Mouse (Mus musculus) heart, postnatal 10 days (tissue): Measurements from ENCODE around the gene Itpr1. TPM values are rescaled to one million over a fixed set of nuclear protein-coding genes. Genes with fewer than 3 reads are reported as not detected.
A peak's percentile ranks its signal among the peaks of the same experiment; 100 is the strongest.
"Not testable (repeated sequence)": the region's sequence is repeated elsewhere in the genome, so short reads cannot be mapped to it uniquely, and the experiment has no call there.

Source experiments
- DNase-seq, 2 experiments: peaks; one replicate each; pipeline ENCODE4 v3.0.0; 2021
- intact Hi-C: fragments of 180-260 bp; cut with DNase I; formaldehyde crosslinking; loops from one replicate; pipeline ENCODE4 v1.15.1; 2025
- total RNA-seq, 2 experiments: library from RNA; stranded (reverse); gene quantifications; 2 replicates each; pipeline ENCODE4 v1.2.3; 2021

Itpr1 gene
- total RNA-seq, 2 experiments from 2014 or later: 66.2 TPM

DNA sequence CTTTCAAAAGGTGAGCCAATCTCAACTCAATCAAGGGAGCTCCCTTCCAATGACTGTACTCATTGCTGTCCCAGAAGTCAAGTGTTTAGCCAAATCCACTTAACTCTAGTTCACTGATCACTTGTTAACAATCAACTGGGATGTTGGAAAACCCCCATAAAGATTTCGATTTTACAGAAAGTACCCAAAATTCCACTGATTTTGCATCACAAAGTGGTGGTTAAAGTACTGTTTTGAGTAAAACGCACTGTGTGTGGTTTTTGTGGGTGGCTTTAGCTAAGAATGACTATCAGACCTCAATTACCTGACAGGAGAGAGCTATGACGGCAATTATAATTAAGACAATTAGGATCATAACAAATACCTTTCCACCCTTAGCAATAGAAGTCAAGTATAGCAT, 340.1 kb downstream of the Itpr1 start:
- DNase-seq: no peak
- intact Hi-C loops: no loop called here

DNA sequence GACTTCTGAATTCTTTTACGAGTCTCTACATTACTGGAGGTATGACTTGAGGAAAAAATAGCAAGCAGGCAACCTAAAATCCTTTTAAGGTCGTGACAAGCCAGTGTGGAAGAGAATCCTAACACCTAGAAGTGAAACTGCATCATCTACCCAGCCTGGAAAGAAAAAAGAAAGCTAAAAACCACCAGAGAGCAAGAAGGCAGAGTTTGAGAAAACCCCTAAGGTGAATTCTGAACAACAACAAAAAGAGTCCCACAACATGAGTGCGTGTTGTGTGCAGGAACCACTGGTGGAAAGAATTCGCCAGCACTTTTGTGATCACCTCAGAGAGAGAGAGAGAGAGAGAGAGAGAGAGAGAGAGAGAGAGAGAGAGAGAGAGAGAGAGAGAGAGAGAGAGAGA, 340.6 kb downstream of the Itpr1 start:
- intact Hi-C loops: no loop called here
- DNase-seq: no peak

DNA sequence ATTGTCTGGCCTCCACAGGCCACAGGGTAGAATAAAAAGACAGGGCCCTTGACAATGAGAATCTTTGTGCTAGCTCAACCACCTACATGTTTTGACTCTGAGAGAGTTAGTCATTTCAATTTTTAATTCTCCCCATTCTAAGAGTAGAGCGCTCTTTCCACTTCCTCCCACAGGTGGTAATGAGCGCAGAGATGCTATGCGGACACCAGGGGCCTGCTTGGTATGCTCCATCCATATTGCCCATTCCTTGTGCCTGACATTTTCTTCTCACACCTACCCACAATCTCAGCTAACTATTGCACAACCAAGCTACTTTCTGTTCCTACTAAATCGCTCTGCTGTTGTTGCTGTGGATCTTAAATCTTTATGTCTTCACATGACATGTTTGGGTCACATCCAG, 341.5 kb downstream of the Itpr1 start:
- intact Hi-C loops: no loop called here

DNA sequence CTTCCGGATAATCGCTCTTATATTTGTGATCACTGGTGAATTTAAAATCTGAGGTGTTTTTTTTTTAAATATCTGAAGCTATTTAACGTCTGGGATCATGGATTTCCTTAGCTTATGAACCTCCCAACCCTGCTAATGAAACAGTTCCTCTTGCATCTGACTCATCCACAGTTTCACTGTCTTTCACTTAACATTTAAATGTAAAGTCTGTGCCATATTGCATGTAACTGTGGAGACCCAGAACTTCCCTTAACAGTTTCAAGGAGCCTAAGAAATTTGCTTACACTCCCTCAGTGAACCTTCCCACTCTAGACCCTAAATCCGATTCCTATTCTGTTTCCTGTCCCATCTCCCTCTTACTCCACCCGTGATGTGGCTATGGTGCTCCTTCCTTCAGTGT, 342.0 kb downstream of the Itpr1 start:
- DNase-seq: no peak
- intact Hi-C loops: no loop called here

More for the DNA sequence above, 341.5 kb downstream of the Itpr1 start:
- DNase-seq: no peak

DNA sequence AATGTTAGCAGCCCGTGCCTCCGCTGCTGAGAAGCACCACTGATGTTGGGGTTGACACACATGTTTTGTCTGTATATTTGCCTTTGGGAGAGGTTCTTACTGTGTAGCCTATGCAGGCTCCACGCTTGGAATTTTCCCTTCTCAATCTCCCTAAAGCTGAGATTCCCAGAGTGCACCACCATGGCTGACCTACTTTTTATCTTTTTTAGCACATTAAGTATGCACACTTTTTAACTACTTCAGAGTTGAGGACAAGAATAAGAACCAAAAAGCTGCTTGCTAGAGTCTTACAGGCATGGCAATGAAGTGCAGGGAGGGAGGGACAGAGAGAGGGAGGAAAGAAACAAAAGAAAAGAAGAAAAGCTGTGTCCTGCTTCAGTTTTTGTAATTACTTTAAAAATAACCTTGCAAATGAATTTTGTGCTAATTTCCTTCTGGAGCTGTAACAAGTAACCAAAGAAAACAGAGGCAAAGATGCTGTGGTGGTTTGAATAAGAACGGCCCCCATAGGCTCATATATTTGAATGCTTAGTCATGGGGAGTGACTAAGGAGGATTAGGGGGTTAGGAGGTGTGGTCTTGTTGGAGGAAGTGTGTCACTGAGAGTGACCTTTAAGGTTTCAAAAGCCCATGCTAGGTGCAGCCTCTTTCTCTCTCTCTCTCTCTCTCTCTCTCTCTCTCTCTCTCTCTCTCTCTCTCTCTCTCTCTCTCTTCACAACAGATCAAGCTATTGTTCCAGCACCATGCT, 344.9 kb downstream of the Itpr1 start:
- intact Hi-C loops: no loop called here
- no peak for DNase-seq

DNA sequence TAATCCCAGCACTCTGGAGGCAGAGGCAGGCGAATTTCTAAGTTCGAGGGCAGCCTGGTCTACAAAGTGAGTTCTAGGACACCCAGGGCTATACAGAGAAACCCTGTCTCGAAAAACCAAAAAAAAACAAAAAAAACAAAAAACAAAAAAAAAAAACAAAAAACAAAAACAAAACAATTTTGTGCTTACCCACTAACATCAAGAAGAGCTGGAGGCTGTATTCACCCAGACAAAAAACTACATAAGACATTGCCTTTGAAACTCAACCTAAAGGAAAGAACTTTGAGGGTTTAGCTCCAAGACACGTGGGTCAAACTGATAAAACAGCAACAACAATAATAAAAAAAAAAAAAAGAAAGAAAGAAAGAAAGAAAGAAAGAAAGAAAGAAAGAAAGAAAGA, 346.3 kb downstream of the Itpr1 start:
- intact Hi-C loops, DNase-seq: not testable (repeated sequence)

DNA sequence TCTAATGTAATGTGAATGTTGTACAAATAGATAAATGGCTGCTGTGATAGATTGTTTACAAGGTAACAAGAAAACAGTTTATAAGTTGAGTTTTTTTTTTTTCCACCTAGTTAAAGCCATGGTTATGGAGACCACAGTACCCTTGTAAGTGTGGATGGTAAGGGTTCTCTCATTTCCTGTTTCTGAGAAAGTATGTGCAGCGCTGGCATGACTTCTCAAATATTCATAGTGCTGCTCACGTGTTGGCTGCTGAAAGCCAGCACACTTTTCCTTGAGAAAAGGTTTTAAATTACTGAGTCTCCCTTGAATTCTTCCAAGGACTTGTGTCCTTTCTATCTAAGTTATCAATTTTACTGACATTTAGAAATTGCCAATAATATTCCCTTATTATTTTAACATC, 350.1 kb downstream of the Itpr1 start:
- intact Hi-C loops: no loop called here
- DNase-seq: no peak

DNA sequence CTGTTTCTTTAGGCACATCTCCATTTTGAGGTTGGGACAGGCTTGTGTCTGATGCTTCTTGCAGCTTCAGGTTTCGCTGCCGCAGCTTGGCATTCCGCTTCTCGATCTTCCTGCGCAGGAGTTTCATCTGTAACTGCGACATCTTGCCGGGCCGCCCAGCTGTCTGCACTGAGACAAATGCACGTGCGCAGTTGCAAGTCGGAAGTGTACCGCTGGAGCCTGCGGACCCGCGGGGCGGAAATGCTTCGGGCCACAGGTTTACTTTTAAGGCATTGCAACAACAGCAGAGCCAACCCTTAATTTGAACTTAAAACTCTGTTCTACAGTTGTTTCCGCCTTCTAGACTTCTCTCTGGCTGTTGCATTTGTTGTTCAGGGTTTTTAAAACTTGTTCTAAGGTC, 352.6 kb downstream of the Itpr1 start:
- DNase-seq, intact Hi-C loops: not testable (repeated sequence)

DNA sequence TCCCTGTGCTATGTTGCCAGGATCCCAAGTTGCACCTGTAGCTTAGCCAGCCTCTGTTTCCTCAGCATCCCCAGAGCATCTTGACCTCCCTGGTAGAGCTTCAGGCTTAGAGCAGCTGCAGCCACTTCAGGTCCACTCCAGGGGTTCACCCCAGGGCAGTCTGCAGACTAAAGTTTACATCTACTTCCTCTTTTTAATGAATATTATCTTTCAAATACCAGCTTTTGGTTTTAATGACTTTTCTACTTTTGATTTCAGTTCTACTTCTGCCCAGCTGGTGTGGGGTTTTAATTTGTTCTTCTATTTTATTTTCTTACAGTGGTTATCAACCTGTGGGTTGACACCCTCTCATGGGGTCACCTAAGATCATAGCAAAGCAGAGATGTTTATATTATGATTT, 353.7 kb downstream of the Itpr1 start:
- no peak for DNase-seq
- intact Hi-C loops: no loop called here

DNA sequence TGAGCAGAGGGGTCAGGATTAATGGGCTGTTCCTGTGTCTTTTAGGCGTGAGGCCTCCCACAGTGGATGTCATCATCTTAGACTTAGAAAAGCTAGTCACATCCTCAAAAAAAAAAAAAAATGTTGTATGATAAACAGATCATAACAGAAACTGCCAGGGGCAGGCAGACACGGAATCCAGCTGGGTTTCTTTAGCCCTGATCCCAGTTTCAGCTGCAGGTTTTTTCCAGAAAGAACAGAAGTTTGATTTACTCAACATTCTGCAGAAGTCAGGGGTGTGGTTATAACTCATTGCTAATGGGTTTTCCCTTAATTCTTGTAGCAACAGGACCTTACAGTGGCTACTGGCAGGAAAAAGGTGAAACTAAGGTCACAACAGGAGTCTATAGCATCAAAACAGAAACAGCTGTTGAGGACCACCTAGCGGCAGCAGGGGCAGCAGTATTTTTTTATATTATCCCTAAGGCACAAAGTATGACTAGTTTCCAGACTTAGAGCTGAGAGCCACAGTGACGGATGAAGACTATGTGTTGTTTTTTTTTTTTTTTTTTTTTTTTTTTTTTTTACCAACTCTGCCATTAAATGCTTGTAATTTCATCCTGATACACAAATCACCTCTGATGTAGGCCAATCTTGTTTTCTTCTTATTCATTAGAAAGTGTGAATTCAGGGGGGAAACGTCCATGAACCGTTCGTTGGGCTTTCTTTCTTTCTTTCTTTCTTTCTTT, 356.7 kb downstream of the Itpr1 start:
- intact Hi-C loops: loop anchor here (2.0 kb wide), 3 partner anchors 91 to 143 kb away; partner anchors contain the start of gene Bhlhe40
- DNase-seq: peak; percentile 29 to 43

DNA sequence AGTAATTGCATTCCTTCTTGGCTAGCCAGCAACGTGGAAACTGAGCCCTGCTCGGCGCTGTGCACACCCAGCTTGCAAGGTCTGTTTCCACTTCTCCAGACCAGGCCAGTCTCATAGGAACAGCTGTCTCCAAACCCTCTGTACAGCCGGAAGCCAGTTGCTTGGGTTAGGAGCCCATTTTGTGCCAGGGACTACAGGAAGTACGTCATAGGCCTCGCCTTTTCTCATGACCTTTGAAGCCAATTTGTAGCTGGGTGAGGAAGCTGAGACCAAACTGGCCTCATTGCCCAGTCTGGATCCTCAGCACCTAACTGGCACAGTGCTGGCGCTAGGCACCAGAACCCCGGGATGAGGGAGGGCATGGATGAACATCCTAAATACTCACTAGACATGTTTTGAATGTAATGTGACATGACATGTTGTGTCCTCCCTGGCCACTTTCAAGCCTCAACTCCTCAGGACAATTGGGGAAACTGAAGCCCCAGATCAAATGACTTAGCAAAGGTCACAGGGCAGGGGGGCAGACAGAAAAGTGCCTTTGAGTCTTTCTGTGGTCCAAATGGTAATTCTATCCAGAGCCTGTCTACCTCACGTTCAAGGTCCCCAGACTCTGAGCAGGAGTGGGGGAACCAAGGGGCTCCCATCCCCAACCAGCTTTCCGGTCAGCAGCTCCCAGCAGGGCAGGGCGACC, 357.6 kb downstream of the Itpr1 start:
- intact Hi-C loops: loop anchor here (2.0 kb wide), 2 partner anchors 90 to 138 kb away; partner anchors contain the start of gene Bhlhe40
- peak; percentile 71 to 76 for DNase-seq

DNA sequence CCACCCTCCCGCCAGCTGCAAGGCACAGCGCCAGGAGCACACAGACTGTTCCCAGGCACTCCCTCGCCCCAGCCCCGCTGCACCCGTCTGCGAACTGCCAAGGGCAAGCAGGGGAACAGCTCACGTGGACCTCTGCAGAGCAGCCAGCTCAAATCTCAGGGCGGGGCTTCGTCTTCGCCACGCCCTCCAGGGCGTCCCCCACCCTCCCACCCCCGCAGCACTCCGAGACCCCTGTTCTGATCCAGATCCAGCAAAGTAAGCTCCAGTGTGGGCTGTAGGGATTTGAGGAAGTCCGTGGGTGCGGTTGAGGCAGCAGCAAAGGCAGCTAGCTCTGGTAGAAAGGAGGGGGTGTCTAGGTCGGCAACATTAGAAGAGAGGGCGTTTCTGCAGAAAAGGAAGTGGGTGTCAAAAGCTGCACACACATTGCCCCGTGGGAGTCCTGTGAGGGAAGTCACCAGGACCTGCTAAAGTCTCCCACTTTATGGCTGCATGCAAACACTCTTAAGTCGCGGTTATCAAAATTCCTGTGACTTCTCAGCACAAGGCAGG, 358.2 kb downstream of the Itpr1 start:
- peak; percentile 91 to 92 for DNase-seq
- intact Hi-C loops: loop anchor here (2.0 kb wide), 2 partner anchors 90 to 138 kb away; partner anchors contain the start of gene Bhlhe40

DNA sequence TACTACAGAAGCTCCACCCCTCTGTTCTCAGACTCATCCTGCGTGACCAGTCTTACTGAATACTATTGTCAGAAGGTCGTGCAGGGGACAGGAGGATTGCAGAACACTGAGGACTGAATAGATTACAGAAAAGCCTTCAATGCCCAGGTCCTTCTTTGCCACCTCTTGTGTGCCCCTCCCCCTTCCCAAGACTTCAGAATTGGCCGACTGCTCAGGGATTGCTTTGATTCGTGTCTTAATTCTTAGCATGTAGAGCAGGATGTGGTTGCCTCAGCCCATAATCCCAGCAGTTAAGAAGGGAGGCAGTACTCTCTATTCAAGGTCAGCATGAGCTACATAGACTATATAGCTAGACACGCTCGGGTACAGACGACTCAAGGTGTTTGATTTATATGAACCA, 359.8 kb downstream of the Itpr1 start:
- DNase-seq: no peak
- intact Hi-C loops: no loop called here

DNA sequence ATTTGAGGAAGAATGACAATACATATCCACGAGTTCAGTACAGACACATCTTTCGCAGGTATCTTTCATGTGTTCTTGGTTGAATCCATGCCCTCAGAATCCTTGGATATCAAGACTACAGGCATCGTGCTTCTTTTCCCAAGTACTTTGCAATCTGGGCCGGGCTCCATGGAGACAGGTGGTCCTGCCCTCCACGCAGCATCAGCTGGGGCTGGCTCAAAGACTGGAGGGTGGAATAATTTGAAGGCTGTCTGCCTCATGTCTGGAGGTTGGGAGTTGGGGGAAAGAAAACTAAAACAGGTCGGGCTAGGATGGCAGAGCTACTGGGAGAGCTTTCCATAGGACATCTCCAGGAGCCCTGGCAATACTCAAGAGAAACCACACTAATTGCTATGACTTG, 364.2 kb downstream of the Itpr1 start:
- DNase-seq: no peak

DNA sequence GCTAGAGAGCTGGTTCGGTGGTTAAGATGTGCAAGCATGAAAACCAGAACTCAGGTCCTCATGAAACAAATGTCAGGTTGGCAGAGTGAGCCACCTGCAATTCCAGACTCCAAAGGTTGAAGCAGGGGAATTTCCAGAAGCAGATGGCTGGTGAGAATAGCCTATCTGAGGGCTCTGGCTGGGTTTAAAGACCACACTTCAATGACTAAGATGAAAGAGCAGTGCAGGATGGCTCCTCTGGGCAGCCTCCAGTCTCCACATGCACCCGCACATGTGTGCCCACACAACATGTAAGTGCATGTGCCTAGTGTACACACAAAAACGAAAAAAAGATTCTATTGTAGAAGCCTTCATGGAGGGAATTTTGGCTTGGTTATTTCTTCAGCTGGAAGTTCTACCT, 375.5 kb downstream of the Itpr1 start:
- DNase-seq: no peak
- intact Hi-C loops: no loop called here

More for the DNA sequence above, 364.2 kb downstream of the Itpr1 start:
- intact Hi-C loops: no loop called here

DNA sequence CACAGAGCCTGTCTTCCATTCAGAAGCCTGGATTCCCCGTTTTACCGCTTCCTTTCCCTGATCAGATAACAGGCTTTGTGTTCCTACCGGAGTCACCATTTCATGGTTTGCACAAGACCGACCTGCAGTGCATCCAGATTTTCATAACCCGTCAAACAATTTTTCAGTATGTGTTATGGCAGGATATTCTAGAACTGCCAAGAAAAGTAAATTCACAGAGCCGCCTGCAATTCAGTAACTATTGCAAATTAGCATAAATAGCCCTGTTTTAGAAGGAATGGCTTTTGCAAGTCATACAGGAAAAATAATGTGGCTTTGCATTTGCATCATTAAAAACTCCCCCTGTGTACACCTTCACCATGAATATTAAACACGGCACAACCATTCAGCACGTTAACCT, 379.3 kb downstream of the Itpr1 start:
- no peak for DNase-seq
- intact Hi-C loops: loop anchor here (5.0 kb wide), 1 partner anchor 45 kb away; no protein-coding TSS in a partner anchor

DNA sequence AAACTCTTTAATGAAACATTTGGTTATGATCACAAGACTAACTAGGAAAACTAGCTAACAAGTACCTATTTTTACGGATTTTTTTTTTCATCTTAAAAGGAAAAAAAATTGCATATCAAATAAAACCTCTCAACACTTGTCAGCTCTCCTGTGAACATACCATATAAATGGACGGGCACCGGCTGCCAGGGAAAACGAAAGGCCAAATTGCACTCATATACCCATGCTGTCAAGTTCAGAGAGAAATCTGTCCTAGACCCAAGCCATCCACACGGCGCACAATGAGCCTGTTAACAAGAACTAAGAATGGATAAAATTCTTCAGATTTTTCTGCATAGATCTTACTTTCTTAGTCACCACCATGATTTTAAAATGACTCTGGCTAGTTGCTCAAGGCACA, 379.7 kb downstream of the Itpr1 start:
- DNase-seq: no peak
- intact Hi-C loops: loop anchor here (5.0 kb wide), 1 partner anchor 45 kb away; no protein-coding TSS in a partner anchor

DNA sequence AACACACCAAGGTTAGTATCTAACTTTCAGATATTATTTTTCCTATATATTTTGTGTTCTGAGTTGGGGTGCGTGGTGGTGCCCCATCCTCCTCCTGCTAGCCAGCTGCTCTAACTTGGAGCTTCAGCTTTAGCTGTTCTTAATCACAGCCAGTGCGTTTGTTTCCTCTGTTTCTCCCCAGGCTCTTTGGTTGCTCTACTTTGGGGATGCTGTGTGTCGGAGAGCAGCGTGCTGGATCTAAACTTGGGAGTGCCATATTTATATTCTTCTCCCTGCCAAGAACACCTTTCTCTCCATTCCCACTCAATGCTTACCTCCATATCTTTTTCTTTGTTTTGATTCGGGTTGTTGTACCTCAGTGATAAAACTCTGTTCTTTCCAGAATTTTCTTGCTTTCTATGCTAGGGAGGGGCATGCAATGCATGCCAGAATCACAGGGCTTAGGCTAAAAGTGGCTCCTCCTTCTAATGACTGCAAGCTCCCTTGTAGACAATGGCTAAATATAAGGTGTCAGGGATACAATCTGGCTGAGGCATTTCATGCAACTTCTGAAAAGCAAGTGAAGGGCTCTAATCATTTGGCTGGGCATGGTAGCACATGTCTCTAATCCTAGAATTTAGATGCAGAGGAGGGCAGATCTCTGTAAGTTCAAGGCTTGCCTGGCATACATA, 381.4 kb downstream of the Itpr1 start:
- intact Hi-C loops: loop anchor here (5.0 kb wide), 1 partner anchor 43 kb away; no protein-coding TSS in a partner anchor
- no peak for DNase-seq

DNA sequence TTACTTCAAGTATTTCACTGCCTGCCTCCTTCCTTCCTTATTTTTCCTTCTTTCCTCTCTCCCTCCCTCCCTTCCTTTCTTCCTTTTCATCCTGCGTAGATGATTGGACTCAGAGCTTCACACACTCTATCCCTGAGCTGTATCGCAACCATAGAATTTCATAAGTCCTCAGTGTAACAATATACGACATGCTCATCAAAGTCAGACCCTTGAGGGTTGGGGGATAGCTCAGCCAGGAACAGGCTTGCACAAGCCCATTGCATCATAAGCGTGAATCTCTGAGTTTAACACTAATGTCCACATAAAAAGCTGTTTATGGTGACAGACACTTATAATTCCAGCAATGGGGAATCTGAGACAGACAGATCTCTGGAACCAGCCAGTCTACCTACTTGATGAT, 385.8 kb downstream of the Itpr1 start:
- DNase-seq: no peak
- intact Hi-C loops: no loop called here

DNA sequence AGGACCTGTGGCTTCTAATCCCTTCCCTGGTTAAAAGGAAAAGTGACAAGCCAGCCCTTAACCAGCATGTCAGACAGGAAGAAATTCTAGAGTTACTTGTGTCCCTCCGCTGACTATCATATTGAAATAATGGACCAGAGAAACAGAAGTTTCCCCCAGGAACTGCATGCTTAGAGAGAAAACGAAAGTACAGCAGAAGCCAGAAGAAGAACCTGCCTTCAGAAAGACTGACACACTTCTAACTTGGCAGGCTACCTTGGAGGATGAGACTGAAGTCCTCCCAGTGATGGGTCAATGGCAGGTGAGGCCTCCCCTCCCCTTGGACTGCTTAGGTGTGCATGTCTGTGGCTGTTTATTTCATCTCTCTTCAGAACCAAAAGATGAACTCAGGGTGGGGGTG, 386.4 kb downstream of the Itpr1 start:
- intact Hi-C loops: no loop called here
- no peak for DNase-seq
